Mouse (Mus musculus) stomach, postnatal 0 days (tissue): ENCODE measurements at regions not wholly inside any gene's neighbourhood (a gene's known extent, or its start where the extent isn't known, plus 50 kb on each side); places are given as distances from the start of the nearest gene placed in this dataset.

Experiments
- ATAC-seq: fragments of 200-750 bp; cut with Nextera tagmentation; 2 replicates; pipeline ENCODE4 v1.8.0; 2017; ENCODE audit not compliant: low FRiP score, low TSS enrichment
- DNase-seq: peaks from one replicate; pipeline ENCODE4 v3.0.0-alpha.2; 2016; ENCODE audit warnings: low spot score
- H3K27ac ChIP-seq: fragments of 300-500 bp; sonication (generic); replicated peaks from 2 replicates; pipeline ENCODE4 v1.5.1; 2014; ENCODE audit warnings: mild to moderate bottlenecking, control low read depth
- H3K27me3 ChIP-seq: fragments of 300-500 bp; sonication (generic); 2 replicates; pipeline ENCODE4 v1.6.1; 2014; ENCODE audit warnings: low read length; ENCODE audit not compliant: control insufficient read depth, insufficient read depth
- H3K36me3 ChIP-seq: fragments of 300-500 bp; sonication (generic); 2 replicates; pipeline ENCODE4 v1.6.1; 2014; ENCODE audit warnings: low read length, mixed read lengths; ENCODE audit not compliant: control insufficient read depth, insufficient read depth
- H3K4me1 ChIP-seq: fragments of 300-500 bp; sonication (generic); replicated peaks from 2 replicates; pipeline ENCODE4 v1.6.1; 2014; ENCODE audit warnings: antibody characterized with exemption; ENCODE audit not compliant: control insufficient read depth, insufficient read depth
- H3K4me2 ChIP-seq: fragments of 300-500 bp; sonication (generic); replicated peaks from 2 replicates; pipeline ENCODE4 v1.6.1; 2014; ENCODE audit warnings: low read depth, mild to moderate bottlenecking, control low read depth, moderate library complexity
- H3K4me3 ChIP-seq: fragments of 300-500 bp; sonication (generic); 2 replicates; pipeline ENCODE4 v1.5.1; 2014; ENCODE audit warnings: low read depth, low read length, control low read depth
- H3K9ac ChIP-seq: fragments of 300-500 bp; sonication (generic); 2 replicates; pipeline ENCODE4 v1.6.1; 2014; ENCODE audit warnings: mild to moderate bottlenecking, low read length, control low read depth, mixed read lengths
- H3K9me3 ChIP-seq: fragments of 300-500 bp; sonication (generic); 2 replicates; pipeline ENCODE4 v1.6.1; 2016; ENCODE audit warnings: low read length; ENCODE audit not compliant: control insufficient read depth
- CTCF ChIP-seq: IDR thresholded peaks from 2 replicates; pipeline ENCODE4 v1.5.1; 2016; ENCODE audit warnings: antibody characterized with exemption, low read depth, mild to moderate bottlenecking, moderate library complexity
- EP300 ChIP-seq: optimal IDR thresholded peaks from 2 replicates; pipeline ENCODE3; 2016; ENCODE audit warnings: antibody characterized with exemption
- WGBS: fragments of 180-500 bp; shearing (Covaris S2); extraction: QIAGEN DNeasy Blood & Tissue Kit; methylation state at CpG from one replicate; pipeline ENCODE4 v1.1.7; 2014; 5-methylcytosine and 5-hydroxymethylcytosine counted together

DNA sequence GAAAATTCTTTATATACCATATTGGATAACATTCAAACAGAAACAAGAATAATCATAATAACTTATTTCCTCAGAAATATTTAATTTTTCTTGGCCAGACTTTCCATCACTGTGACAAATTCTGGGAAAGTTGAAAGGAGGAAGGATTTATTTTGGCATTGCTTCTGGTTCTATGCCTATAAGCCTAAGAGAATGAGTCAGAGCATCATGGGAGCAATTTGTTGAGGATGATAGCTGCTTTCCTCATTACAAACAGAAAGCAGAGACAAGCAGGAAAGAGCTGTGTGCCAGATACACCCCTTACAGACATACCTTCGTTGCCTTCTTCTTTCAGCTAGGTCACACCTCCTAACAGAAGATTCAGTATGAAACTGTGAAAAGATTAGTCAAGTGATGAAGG lies 115.3 kb downstream of the Rgs21 start:
- no peaks in the 10 kb centered on the region for H3K9me3 ChIP-seq
- H3K9ac ChIP-seq: no peak overlapping the region
- TF ChIP-seq EP300: no peak
- TF ChIP-seq CTCF: no peak
- DNase-seq: no peak
- no peaks in the 10 kb centered on the region for H3K4me1 ChIP-seq
- no peaks in the 10 kb centered on the region for H3K36me3 ChIP-seq
- H3K27me3 ChIP-seq: no peaks in the 10 kb centered on the region
- H3K27ac ChIP-seq: no peak overlapping the region
- no peak for ATAC-seq
- H3K4me2 ChIP-seq: no peak overlapping the region
- no peak overlapping the region for H3K4me3 ChIP-seq
- WGBS: 45% methylated on average over 1 of the region's 1 CpGs

DNA sequence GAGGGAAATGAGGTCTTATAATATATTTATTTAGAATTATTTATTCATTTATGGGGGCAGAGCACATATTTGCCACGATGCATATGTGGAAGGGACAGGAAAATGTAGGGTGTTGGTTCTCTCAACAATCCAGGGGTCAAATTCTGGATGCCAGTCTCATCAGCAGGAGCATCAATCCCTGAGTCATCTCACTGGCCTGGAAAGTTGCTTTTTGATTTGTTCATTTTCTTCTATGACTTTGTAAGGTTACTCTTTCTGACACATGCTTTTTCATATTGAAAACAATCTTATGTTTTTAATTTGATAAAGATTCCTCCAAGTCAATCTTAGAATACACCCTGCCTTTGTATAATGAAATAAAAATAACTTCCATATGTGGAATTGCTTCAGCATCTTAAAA lies 115.7 kb downstream of the Rgs21 start:
- no peak for ATAC-seq
- TF ChIP-seq EP300: no peak
- DNase-seq: no peak
- H3K9me3 ChIP-seq: no peaks in the 10 kb centered on the region
- no peaks in the 10 kb centered on the region for H3K27me3 ChIP-seq
- no peaks in the 10 kb centered on the region for H3K4me1 ChIP-seq
- no peaks in the 10 kb centered on the region for H3K36me3 ChIP-seq
- H3K4me3 ChIP-seq: no peak overlapping the region
- H3K9ac ChIP-seq: no peak overlapping the region
- WGBS: 43% methylated on average over 1 of the region's 1 CpGs
- H3K4me2 ChIP-seq: no peak overlapping the region
- no peak overlapping the region for H3K27ac ChIP-seq

DNA sequence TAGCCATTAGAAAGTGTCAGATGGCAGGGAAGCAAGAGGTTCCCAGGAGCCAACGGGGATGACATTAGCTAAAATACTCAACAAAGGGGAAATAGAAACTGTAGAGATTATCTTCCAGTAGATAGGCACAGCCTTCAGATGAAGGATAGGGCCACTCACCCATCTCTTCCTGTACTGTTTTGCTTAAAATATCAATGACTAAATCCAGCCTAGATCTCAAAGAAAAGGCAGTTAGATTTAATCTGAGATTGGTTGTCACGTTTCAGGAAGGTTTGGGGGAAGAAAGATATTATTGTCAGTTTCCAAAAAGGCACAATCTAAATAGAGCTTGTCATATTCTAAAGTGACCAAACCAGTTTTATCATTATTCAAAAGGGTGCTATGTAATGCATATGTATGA lies 130.8 kb downstream of the Rgs21 start:
- Histone ChIP-seq H3K27ac (no peak overlapping the region), H3K9ac (no peak overlapping the region), H3K9me3 (no peaks in the 10 kb centered on the region), H3K36me3 (no peaks in the 10 kb centered on the region), H3K4me3 (no peak overlapping the region), H3K27me3 (no peaks in the 10 kb centered on the region), H3K4me1 (no peaks in the 10 kb centered on the region), H3K4me2 (no peak overlapping the region)
- TF ChIP-seq CTCF: no peak
- no peak for TF ChIP-seq EP300
- ATAC-seq: no peak
- no peak for DNase-seq
- 58% methylated on average over 2 of the region's 2 CpGs for WGBS

DNA sequence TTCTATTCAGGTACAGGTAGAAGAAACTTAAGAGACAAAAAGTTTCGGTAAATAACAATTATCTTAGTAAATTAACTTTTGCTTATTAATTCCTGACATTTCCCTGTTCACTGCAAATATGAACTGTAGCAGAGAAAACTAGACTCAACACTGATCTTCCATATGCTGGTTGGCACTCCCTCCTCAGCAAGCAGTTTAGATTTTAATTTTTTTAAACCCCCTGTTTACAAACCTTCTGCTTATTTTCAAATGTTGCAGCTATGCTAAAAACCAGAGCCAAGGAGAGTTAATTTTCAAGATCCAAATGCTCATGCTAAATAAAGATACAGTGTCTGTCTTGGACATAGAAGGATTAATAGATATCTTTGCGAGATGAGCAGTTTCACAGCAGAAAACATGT lies 134.7 kb downstream of the Rgs21 start:
- Histone ChIP-seq H3K27me3 (no peaks in the 10 kb centered on the region), H3K36me3 (no peaks in the 10 kb centered on the region), H3K27ac (no peak overlapping the region), H3K9ac (no peak overlapping the region), H3K4me3 (no peak overlapping the region), H3K9me3 (no peaks in the 10 kb centered on the region), H3K4me2 (no peak overlapping the region), H3K4me1 (no peaks in the 10 kb centered on the region)
- no peak for DNase-seq
- WGBS: 74% methylated on average over 2 of the region's 2 CpGs
- TF ChIP-seq CTCF: no peak
- no peak for TF ChIP-seq EP300
- no peak for ATAC-seq

DNA sequence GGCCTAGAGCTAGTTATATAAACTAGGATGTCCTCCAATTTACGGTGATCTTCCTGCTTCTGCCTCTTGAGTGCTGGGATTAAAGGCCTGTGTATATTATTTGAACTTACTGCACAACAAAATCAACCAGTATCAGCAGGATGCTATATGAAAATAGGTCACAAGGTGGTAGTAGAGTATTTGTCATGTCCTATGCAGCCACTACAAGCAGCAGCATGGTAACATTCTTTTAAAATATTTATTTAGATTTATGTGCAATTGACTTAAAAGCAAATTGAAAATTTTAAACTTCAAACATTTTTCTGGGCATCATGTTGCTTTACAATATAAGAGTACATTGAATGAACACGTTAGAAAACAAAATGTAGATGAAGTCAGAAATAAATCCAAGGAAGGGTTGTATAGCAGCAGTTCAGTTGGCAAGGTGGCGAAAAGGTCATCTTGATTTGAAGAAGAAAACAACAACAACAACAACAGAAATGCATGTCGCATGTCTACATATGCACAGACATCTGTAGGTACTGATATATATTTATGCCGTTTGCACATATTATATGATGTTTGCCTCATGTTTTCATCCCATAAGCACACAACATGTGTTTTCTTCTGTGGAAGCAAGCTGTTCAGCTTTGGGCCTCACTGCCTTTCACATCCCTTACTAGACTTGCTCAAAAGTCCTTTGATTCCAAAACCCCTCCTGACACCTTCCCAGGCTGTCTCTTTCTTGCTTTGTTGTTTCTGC lies 135.8 kb downstream of the Rgs21 start:
- Histone ChIP-seq H3K36me3 (no peaks in the 10 kb centered on the region), H3K4me2 (no peak overlapping the region), H3K27ac (no peak overlapping the region), H3K27me3 (no peaks in the 10 kb centered on the region), H3K9me3 (no peaks in the 10 kb centered on the region), H3K4me1 (no peaks in the 10 kb centered on the region), H3K9ac (no peak overlapping the region), H3K4me3 (no peak overlapping the region)
- DNase-seq (no peak), ATAC-seq (no peak)
- TF ChIP-seq CTCF (peak; percentile 66), EP300 (no peak)
- WGBS: 82% methylated on average over 5 of the region's 5 CpGs

DNA sequence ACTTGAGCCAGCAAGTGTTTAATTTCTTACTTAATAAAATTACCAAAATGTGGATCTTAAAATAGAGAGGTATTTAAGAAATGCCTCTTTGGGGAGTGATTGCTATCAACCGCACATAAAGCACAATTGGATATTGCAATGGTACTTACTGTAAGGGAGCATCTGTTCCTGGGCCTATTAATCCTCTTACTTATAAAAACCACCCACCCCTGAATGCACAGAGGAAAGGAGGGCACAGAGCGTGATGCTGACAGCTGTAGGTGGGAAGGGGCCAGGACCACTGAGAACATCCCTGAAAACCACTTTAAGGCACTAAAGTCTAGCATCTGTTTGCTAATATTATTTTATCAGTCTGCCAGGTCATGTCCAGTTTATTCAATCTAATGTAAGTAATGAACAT lies 146.1 kb downstream of the Rgs21 start:
- Histone ChIP-seq H3K4me2 (no peak overlapping the region), H3K4me3 (no peak overlapping the region), H3K4me1 (no peaks in the 10 kb centered on the region), H3K27me3 (no peaks in the 10 kb centered on the region), H3K27ac (no peak overlapping the region), H3K36me3 (no peaks in the 10 kb centered on the region), H3K9me3 (no peaks in the 10 kb centered on the region), H3K9ac (no peak overlapping the region)
- DNase-seq (no peak), ATAC-seq (no peak)
- WGBS: 76% methylated on average over 2 of the region's 2 CpGs
- TF ChIP-seq EP300 (no peak), CTCF (no peak)
